Mouse (Mus musculus) T-helper 17 cell (primary cell): ENCODE results near the gene Ralgps1.

ENCODE experiments used
- in situ Hi-C, 2 experiments: fragments of 300-600 bp; cut with MboI, MseI; formaldehyde crosslinking; loops; 1 replicate in 1 of 2; 2 replicates in 1 of 2; pipeline ENCODE4 v1.15.1; 2025; ENCODE audit warnings: high pct_unique_total_duplicates in 2 of 2

The Ralgps1 gene

DNA sequence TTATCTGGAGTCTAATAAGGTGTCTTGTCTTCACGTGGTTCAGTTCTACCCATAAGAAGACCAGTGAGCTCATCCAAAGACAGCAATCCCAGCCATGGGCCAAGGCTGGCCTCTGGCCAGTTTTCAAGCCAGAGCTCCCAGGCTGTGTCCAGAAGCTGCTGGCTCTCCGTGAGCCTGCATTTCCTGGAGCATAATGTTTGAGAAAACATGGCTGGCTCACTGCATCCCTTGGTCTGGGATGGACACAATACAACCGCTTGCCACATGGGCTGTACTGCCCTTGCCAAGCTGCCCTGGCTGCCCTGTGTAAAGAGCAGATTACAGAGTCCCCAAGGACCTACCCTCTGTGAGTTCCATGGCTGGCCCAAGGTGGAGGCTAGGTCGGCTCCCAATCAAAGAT, 88.4 kb downstream of the Ralgps1 start:
- in situ Hi-C loops, result no loop called here

DNA sequence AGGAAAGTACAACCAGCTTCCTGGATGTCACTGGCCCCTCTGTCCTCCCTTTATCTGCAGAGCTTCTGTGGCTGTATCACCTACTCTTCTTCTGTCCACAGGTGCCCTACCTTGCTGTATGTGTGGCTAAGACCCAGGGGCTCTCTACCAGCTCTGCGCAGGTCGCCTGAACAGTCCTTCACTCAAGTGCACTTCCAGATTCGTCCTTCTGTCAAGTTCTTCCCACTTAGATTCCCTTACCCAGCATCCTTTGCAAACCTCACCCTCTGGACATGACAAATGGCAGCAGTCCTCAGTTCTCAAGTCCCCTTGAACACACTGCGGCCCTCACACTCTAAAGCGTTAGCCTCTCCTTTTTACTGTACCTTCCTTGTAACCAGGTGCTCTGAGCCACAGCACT, 89.5 kb downstream of the Ralgps1 start:
- in situ Hi-C loops, result no loop called here

- in situ Hi-C loops, result no loop called here
Measured at GRCm38 (mm10) chr2:33280525-33280924, 90.8 kb downstream of the Ralgps1 start.

DNA sequence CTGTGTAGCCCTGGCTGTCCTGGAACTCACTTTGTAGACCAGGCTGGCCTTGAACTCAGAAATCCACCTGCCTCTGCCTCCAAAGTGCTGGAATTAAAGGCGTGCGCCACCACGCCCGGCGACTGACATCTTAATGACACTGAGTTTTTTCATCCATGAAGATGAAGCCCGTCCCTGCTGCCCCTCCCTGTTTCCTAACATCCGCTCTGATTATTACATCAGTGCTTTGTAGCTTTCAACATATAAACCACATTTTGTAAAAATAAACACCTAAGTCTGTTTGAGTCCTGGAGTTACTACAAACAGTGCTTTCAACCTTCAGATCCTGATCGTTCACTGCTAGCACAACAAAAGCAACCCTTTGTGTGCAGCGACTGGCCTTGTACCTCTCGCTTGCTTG, 91.5 kb downstream of the Ralgps1 start:
- in situ Hi-C loops, result no loop called here

DNA sequence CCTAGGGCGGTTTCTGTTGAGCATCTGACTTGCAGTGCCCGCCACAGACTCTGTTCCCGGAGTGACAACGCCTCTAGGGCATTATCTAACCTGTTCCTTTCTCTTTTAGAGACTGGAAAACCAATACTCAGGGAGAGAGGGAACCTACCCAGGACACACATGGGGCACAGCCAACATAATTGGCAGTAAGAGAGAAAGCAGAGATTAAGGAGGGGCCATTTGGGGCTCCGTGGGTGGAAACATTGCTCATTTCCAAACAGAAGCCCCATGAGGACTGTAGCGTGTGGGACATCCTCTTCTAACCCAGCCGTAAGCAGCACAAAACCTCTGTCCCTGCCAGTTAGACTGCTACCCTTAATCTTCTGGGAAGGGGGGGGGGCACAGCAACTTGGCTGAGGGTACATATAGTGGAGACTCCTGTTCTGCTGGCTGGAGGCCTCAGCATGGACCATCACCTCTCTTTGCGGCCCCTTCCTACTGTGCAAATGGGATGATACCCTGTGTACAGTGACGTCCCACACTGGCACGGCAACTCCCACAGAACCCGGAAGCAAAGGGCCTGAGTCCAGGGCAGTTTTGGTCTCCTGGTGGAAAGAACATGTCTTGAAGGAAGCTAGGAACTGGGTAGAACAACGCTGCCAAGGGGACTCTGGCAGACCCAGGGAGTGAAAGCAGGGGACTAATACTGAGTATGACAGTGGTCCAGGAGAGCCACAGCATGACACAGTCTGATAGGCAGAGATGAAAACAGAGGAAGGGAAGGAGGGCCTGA, 96.4 kb downstream of the Ralgps1 start:
- in situ Hi-C loops, result no loop called here

- in situ Hi-C loops, result no loop called here
Measured at GRCm38 (mm10) chr2:33272665-33273439, 98.4 kb downstream of the Ralgps1 start.

- in situ Hi-C loops, result no loop called here
Measured at GRCm38 (mm10) chr2:33271511-33271910, 99.8 kb downstream of the Ralgps1 start.

DNA sequence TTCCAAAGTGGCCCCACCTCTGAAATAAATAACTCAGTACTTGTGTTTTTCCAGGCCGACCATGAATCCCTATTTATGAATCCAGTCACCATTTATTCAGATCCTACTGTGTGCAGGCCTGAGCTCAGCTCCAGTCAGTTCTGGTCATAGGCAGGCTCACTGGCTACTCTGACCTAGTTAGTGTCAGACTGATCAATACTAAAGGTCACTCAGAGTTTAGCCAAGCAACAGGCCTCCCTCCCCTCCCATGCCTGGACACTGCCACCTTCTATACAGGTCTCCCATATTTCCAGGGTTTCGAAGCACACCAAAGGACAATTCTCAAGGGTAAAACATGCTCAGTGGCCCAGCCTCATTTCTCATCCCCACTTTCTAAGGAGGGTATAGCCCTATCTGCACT, 100.7 kb downstream of the Ralgps1 start:
- in situ Hi-C loops, result no loop called here

GRCm38 (mm10) chr2:33269132-33269493, 102.2 kb downstream of the Ralgps1 start:
- in situ Hi-C loops, result no loop called here

DNA sequence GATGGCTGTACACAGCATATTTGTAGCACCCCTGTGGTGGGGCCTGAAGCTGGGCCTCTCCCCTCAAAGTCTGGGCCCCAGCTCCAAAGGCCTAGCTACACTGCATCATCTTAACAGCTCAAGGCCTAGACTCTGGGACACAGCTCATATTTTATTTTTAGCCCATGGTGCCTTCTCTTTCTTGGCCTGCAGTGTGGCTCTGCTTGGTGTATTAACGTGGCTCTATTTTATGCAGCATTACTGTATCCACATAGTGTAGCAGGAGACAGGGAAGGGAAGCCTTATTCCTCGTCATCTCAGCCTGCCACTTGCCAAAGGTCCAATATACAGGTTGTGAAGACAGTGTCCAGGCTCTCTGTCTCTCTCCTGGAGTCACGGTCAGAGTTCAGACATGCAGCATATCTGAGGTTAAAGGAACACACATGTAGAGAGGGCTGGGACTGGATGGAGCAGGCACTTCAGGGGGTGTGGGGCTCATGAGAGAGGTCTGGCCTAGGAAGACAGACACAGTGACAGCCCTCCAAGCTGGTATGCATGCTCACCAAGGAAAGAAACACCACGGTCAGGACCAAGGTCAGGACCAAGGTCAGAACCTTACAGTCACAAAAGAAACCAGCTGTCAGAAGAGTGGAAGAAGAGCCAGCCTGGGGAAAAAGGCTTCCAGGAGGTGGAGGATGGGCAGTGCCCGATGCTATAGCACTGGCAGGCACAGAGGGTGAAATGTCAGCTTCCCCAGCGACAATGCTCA, 102.7 kb downstream of the Ralgps1 start:
- in situ Hi-C loops, result no loop called here

GRCm38 (mm10) chr2:33267075-33267474, 104.2 kb downstream of the Ralgps1 start:
- in situ Hi-C loops, result no loop called here

- in situ Hi-C loops, result no loop called here
Measured at GRCm38 (mm10) chr2:33265793-33266192, 105.5 kb downstream of the Ralgps1 start.

DNA sequence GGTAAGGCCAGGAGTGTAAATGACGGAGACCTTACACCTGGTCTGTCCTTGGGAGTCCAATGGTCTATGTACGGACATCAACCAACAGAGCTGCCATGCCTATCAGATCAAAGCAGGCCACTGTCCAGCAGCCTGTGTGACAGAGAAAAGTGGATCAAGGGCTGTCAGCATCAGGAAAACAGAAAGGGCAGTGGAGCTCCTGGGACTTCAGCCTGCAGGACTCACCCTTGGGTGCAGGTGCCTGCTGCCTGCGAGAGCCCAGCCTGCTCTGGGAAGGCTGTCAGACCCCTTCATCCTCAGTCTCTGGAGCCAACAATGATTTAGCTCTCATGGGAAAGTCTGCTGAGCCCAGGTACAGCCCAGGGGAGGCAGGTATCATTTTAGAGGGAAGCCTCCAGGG, 109.8 kb downstream of the Ralgps1 start:
- in situ Hi-C loops, result no loop called here

GRCm38 (mm10) chr2:33260772-33261171, 110.5 kb downstream of the Ralgps1 start:
- in situ Hi-C loops, result no loop called here

DNA sequence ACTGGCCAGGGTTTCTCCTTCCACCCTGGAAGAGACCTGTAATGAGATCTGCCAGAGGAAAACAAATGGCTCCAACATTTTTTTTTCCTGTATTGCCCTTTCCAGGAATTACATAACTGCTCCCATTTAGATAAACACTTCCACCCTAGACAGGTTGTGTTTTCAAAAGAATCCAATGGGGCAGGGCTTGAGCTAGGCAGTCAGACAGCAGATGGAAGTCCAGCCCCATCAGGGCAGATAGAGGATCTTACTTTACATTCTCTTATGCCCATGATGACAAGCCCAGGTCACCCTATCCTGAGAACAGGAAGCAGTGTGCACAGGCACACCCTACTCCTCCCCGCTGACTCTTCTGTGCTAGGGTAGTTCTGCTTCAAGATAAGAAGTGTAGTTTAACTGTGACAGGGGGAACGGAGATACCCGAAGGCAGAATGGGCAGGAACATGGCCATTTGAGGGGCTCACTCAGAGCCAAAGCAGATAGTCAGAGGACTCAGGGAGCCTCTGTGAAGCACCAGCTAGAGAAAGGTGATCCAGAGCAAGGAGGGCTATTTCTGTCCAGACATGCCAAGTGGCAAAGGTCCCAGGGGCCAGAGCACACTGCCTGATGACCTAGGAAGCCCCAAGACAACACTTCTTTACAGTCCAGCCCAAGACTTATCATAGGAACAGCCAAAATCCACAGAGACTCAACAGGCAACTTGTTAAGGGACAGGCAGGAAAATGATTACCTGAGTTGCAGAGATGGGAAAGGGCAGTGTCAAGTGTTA, 114.3 kb downstream of the Ralgps1 start:
- in situ Hi-C loops, result no loop called here

GRCm38 (mm10) chr2:33254318-33254985, 116.8 kb downstream of the Ralgps1 start:
- in situ Hi-C loops, result no loop called here

DNA sequence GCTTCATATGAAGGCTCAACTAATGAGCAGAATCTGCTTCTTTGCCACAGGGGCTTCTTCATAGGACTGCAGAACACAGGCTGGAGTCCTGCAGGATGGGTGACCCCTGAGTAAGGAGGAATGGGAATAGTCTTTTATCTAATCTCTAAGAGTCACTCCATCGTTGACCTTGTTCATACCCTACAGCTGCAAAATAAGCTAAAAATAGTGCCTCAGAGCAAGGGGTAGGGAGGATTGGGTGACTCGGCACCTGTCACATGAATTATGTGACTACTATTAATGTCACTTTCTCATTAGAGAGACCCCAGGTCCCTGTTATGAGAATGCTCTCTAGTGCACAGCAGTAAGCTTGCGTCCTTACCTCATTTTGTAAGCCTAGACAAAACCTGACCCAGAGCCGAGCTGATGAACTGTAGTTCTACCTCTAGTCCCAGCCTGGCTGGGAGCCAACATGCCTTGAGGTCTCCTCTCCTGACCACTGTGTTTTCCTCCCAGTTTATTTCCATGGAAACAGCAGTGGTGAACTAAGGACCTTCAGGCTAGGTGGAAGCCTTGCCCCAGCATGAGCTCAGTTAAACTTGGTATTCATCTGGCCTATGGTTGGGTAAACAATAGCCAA, 117.6 kb downstream of the Ralgps1 start:
- in situ Hi-C loops, result no loop called here

- in situ Hi-C loops, result no loop called here
Measured at GRCm38 (mm10) chr2:33252751-33253150, 118.5 kb downstream of the Ralgps1 start.

DNA sequence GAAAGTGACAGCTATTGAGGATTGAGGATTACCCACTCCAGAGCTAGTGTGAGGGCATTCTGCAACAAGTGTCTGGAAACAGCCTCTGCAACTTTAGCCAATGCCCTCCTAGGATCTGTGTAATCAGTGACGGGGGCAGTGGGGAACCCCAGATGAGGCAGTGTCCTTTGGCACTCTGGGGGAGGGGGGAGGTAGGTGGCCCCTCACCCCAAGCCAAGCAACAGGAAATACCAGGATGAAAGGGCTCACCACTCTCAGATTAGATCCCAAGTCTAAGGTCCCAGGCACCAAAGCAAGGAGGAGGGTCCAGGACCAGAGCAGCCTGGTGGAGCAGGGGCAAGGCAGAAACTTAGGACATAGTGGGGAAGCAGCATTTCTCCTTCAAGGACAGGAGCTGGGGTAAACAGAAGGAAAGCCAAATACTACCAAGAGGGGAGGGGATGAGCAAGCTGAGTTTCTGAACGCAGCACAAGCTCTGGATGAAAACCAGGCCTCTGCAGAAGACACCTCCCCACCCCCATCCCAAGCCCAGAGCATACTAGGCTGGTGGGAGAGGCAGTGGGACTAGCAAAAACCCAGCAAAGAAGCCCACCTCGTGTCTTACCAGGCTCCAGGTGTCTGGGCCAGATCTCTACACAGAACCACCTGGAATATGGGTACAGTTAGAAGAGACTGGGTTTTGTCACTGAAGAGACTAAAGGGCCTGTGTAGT, 121.2 kb downstream of the Ralgps1 start:
- in situ Hi-C loops, result no loop called here

DNA sequence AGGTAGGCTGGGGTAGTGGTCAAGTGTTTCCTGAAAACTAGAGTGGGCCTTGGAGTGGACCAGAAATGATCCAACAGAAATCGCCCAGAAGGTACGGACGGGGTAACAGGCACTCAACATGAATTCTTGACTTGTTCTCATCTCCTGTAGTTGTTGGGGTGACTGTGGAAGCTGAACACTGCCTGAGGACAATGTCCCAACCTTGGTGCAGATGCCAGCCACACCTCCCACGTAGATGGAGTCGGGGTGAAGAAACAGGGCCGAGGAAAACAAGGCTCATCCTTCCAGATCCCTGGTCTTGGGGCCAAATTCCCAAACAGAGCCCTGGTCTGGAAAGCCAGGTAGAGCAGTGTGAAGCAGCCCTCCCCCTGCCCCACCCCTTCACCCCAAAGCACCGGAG, 122.7 kb downstream of the Ralgps1 start:
- in situ Hi-C loops, result no loop called here
